Mouse (Mus musculus) regulatory T cell (primary cell): ENCODE results near the gene Nop53.

ENCODE experiments used
- in situ Hi-C: fragments of 300-600 bp; cut with MboI, MseI; formaldehyde crosslinking; loops from one replicate; pipeline ENCODE4 v1.15.1; 2025; ENCODE audit warnings: high pct_unique_total_duplicates

The Nop53 gene

DNA sequence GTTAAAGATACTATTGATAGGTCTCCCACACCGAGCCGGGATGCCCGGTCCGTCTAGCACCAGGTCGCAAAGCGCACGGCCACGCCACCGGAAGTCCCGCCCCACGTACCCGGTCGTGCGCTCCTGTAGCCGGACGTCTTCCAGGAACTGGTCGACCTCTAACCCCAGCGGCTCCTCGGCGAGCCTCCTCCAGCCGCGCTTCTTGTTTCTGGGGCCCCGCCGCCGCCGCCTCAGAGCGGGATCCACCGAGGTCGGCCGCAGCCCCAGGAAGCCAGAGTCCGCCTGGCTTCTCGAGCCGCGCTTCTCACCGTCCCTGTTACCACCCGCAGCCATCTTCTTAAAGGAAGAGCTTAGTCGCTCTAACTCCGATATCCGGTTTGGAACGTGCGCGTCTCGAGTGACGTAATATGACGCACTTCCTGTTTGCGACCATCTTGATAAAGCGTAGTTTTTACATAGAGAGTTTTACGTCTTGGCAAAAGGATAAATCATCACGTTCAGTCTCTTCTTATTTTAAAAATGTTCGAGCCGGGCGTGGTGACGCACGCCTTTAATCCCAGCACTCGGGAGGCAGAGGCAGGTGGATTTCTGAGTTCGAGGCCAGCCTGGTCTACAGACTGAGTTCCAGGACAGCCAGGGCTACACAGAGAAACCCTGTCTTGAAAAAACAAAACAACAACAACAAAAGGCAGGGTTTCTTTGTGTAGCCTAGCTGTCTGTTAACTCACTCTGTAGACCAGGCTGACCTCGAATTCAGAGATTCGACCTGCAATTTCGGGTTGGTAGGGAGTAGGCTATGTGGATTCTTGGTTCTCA, at the start of gene Nop53:
Gene Nop53 (minus strand): TSS at position 354 of the 816 bp plus-strand sequence.
- in situ Hi-C loops: no loop called here

DNA sequence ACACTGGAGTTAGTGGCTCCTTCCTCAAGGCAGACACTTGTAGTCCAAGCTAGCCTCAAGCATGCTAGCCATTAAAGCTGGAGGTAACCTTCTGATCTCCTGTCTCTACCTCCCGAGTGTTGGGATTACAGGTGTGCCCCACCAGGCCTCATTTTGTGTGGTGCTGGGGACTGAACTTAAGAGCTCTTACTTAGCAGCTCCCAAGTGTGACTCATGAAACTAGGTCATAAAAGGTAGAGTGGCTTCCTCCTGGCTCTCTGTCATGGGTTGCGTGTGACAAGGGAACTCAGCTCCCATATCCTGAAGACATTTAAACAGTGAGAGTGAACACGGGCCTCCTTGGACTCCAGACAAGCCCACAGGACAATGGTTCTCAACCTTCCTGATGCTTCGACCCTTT, 47.9 kb upstream of the Nop53 start:
- in situ Hi-C loops: no loop called here

GRCm38 (mm10) chr7:15993152-15993551, 47.3 kb upstream of the Nop53 start:
- in situ Hi-C loops: no loop called here

- in situ Hi-C loops: no loop called here
Observed at GRCm38 (mm10) chr7:15991764-15992163, 45.9 kb upstream of the Nop53 start.

- in situ Hi-C loops: no loop called here
Observed at GRCm38 (mm10) chr7:15987661-15988356, 41.9 kb upstream of the Nop53 start.

GRCm38 (mm10) chr7:15982729-15983407, 37.0 kb upstream of the Nop53 start:
- in situ Hi-C loops: loop anchor here (5.0 kb wide), 1 partner anchor 79 kb away; the partner anchor contains the start of gene Zfp541

DNA sequence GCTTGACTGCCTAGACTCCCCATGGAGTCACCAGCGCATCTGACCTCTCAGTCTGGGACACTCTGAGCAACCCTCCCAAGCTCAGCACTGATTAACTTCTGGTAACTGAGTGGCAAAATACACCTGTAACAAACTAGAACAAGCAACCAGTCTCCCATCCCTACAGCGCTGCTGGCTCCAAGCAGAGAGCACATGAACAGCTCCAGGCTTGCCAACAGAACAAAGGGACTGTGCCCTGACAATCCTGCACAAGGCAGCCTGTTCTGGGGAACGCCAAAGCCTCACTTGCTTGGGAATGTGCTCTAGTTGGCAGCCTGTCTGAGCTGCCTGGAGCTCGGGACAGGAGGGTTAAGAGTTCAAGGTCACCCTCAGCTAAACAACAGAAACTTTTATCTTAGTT, 35.7 kb upstream of the Nop53 start:
- in situ Hi-C loops: loop anchor here (5.0 kb wide), 1 partner anchor 81 kb away; the partner anchor contains the start of gene Zfp541

- in situ Hi-C loops: loop anchor here (5.0 kb wide), 1 partner anchor 82 kb away; the partner anchor contains the start of gene Zfp541
Observed at GRCm38 (mm10) chr7:15980246-15980645, 34.4 kb upstream of the Nop53 start.

- in situ Hi-C loops: no loop called here
Observed at GRCm38 (mm10) chr7:15975904-15976303, 30.0 kb upstream of the Nop53 start.

DNA sequence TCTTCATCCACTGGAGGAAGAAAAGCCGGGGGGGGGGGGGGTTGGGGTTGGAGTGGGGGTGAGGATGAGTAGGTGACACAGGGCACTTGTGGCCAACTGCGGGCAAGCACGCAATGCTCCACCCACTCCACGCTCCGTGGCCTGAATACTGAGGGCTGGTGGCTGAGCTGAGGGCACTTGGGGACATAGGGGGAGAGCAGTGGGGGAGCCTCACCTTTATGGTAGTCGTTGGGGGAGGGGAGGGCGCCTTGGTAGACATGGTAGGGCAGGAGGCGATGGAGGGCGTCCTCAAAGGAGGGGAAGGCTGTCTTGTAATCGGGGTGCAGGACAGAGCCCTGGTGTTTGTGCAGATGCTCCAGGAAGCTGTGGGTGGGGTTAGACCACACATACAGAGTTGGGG, 29.6 kb upstream of the Nop53 start:
- in situ Hi-C loops: no loop called here

GRCm38 (mm10) chr7:15974712-15975111, 28.8 kb upstream of the Nop53 start:
- in situ Hi-C loops: no loop called here

- in situ Hi-C loops: no loop called here
Observed at GRCm38 (mm10) chr7:15972247-15972646, 26.4 kb upstream of the Nop53 start.

DNA sequence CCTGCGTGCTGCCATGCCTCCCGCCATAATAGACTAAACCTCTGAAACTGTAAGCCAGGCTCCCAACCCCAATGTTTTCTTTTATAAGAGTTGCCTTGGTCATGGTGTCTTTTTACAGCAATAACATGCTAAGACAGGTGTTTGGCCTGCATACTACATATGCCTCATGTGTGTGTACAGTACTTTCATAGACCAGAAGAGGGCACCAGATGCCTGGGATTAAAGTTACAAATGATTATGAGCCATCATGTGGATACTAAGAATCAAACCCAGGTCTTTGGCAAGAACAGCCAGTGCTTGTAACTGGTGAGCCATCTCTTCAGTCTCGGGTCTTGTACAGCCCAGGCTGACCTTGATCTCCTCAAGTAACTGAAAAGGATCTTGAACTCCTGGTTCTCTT, 23.8 kb upstream of the Nop53 start:
- in situ Hi-C loops: no loop called here

GRCm38 (mm10) chr7:15968322-15968721, 22.4 kb upstream of the Nop53 start:
- in situ Hi-C loops: no loop called here

DNA sequence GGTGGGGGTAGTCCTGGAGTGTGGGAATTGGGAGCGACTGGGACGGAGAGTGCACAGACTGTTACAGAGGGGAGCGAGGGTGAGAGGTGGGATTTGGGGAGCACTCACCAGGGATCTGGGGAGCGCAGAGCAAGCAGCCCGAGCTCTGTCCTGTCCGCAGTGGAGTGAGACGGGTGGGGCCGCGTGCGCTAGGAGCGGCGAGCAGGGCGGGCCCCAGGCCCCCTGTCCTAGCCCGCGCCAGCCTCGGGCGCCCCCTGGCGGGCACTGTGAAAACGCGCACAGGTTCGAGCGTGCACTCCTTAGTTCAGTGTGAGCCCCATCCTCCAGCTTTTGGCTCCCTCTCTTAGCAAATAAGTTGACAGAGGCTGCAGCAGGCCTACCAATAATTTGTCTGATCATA, 21.4 kb upstream of the Nop53 start, which contains the start of gene Ehd2:
Gene Ehd2 (minus strand): TSS at position 256 of the 400 bp plus-strand sequence.
- in situ Hi-C loops: no loop called here

DNA sequence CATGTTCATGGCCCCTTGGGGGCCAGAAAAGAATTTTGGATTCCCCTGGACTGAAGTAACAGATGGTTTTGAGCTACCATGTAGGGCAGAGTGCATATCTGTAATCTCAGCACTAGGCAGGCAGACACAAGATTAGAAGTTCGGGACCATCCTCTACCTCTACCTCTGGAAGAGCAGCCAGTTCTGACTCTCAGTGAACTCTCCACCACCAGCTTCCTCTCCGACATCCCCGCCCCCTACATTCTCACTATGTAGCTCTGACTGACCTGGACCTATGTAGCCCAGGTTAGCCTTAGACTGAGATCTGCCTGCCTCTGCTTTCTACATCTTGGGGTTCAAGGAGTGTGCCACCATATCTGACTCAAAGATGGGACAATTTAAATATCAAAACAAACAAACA, 20.6 kb upstream of the Nop53 start:
- in situ Hi-C loops: no loop called here

DNA sequence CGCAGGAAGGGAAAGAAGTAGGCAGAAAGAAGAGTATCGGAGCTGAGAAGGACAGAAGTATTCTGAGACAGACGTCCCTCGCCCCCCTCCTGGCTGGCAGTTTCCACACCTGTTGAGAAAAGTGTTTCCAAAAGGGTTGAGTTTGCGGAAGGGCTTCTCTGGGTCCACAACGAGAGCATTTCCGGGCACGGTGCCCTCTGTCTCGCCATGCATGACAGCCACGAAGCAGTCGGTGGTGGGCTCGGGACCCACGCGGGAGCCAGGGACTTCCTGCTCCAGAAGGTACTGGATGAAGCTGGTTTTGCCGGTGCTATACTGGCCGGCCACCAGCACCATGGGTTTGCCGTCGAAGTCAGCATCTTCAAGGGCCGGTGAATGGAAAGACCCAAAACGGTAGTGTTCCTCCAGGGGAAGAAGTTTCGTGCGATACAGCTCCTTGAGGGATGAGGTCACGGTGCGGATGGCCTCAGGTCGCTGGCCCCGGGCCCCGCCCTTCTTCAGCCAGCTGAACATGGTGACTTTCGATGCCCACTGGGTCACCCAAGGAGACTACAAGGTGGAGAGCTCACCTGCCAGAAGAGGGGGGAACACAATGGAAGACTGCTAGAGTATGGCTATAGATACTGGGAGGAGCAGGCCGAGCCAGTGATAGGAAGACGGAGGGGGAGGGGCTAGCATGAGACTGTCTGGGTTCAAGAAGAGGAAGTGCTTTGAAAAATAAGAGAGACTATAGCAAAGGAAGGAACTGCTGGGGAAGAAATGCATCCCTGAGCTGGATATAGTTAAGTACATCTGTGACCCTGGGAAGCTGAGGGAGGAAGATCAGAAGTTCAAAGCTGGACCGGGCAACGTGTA, 18.2 kb upstream of the Nop53 start:
- in situ Hi-C loops: no loop called here

- in situ Hi-C loops: no loop called here
Observed at GRCm38 (mm10) chr7:15962311-15963288, 16.7 kb upstream of the Nop53 start.

- in situ Hi-C loops: no loop called here
Observed at GRCm38 (mm10) chr7:15961798-15962197, 15.9 kb upstream of the Nop53 start.

- in situ Hi-C loops: no loop called here
Observed at GRCm38 (mm10) chr7:15961239-15961638, 15.4 kb upstream of the Nop53 start.
